Mouse (Mus musculus) 3134 (cell line): ENCODE measurements at regions not wholly inside any gene's neighbourhood (a gene's known extent, or its start where the extent isn't known, plus 50 kb on each side); places are given as distances from the start of the nearest gene placed in this dataset.

Experiments
- DNase-seq: peaks from one replicate; pipeline ENCODE4 v3.0.0-alpha.2; 2011; ENCODE audit warnings: low spot score; ENCODE audit not compliant: insufficient read length; ENCODE audit errors: extremely low read depth

DNA sequence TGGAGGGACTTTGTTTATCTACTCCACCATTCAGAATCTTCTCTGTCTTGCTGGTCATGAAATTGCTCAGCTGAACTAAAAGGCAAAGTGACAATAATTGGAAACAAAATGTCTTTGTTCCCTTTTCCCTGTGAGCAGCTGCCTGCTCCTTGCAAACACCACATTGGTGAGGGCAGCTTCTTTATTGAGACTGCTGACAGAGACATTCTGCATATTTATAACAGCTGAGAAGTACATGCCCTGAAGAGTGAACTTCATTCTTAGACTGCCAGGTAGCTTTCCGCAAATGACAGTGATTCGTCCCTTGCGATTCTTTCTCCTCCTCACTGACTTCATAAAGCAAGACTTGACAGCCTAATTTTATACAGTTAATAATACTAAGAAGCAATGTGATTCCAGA lies 237.0 kb downstream of the Cps1 start:
- no peak for DNase-seq

DNA sequence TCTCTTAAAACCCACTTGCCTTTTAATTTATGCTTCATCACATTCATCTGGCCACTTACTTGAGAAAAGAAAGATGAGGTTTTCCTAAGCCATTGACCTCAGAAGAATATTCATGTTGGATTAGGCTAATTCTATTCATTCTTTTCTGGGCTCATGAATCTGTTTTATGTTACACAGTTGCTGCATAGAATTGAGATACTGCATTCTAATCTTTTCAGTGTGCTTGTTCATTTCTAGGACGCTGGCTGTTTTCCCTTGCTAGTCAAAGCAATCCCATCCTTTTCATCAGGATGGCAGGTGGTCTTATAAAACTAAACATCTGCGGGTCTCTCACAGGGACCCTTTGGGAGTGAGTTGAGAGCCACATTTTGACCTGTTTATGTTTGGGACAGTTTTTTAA lies 243.2 kb downstream of the Cps1 start:
- no peak for DNase-seq

DNA sequence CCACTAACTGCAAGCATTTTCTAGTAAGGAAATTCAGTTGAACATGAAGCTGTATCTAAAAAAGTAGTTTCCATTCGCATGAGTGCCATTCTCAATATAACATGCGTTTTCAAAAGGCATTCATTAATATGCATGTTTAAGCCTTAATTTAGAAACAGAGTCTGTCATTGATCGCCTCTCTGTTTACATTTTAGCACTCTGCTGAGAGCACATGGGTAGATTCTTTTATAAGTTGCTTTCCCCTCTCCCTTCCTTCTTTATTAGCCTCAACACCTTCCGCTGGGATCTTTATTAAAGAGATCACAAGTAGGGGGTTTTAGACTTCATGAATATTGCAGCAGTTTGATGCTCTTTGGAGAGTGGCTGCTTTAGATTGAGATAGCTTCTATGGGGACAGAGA lies 243.7 kb downstream of the Cps1 start:
- no peak for DNase-seq

DNA sequence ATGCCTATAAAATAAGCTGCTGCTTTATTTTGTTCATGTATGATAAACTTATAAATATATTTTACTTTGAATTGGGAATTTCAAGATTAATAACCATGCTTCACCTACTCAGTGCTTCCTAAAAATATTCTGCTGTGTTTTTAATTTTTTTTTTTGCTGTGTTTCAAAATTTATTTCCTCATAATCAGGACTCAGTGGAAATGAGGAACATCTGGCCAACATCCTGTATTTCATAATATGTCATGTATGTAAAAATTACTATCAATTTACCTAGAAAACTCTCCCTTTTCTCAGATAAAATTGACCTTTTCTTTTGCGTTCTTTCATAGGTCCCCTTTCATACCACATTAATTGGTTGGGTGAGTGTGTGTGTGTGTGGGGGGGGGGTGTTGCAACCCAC lies 259.5 kb downstream of the Cps1 start:
- DNase-seq, result no peak

DNA sequence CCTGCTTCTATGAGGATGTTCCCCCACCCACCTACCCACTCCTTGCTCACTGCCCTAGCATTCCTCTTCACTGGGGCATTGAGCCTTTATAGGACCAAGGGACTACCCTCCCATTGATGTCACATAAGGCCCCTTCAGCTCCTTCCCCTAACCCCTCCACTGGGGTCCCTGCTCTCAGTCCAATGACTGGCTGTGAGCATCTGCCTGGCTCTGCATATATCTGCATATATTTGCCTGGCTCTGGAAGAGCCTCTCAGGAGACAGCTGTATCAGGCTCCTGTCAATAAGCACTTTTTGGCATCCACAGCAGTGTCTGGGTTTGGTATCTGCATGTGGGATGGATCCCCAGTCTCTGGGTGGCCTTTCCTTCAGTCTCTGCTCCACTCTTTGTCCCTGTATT lies 262.6 kb downstream of the Cps1 start:
- DNase-seq, result no peak

DNA sequence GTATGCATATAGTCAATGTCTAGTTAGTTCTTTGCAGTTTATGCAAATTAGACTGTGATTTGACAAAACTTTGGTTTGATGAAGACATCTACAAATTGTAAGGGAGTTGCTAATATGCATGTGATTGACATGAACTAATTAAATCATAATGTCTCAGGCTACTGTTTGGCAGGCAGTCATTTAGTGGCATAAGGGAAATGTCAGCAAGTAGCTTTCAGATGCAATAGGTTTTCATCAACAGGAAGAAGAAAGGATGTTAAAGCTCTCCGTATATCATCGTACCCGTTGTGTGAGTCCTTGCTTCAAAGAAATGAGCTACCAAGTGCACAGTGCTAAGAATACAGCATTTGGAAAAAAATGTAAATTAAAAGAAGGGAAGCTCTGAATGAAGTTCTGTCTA lies 264.1 kb downstream of the Cps1 start:
- no peak for DNase-seq

DNA sequence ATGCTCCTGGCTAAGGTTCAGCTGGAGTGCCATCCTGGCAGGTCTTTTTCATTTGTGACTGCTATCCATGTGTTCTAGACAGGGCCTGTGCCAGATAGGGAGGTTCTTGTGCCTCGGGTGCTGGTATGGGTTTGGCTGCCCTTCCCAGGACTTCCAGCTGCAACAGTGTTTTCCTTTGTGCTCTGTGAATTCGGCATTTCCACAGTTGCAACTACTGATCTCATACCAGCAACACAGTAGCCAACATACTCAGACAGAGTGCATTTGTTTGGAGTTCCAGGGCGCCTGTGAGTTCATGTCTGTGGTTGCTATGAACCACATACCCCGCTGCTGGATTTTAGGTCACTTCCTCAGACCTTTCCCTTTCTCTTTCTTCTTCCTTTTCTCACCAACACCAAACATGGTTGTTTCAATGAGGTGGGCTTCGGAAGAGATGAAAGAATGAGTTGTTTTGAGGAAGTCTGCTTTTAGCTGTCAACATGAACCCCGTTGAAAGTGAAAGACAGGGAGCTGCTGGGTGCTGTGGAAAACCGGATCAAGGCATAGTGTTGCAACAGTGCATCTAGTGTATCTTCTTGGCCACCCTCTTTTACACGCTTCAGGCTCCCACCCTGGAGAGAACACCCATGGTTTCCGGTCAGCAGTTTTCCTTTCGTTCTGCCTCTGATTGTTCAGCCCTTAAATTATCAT lies 275.1 kb downstream of the Cps1 start:
- DNase-seq, result peak; percentile 5

DNA sequence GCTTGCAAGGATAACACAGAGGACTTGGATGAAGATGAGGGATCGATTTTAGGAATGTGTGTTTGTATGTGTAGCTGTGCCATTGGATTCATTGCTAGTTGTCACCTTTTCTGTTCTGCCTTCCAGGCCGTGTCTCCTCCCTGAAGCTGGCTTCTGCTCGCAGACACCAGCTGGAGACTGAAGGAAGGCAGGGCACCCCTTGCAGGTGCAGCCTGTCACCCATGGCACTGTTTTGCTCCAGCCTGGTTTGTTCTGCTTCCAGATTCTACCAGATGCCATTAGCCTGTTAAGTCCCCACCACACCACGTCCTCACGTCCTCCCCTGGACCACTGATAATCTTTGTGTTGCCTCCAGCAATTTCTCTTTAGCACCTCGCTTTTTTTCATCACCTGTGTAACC lies 286.7 kb downstream of the Cps1 start:
- DNase-seq, result no peak

DNA sequence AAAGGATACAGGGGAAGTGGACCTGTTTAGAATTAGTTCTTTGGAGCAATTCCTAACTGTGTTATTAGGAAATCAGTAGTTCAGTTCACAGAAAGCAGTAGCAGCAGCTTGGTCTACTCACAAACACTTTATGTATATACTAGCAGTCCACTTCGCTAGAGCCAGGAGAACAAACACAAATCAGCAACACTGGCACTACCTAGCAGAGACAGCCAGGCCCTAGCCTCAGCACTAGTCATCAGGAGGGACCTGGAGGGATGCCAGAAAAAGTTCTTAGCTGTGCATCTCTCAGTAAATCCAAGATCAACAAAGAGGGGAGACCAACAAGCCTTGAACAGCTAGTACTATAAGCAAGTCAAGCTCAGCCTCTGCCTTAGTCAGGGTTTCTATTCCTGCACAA lies 294.4 kb downstream of the Cps1 start:
- DNase-seq, result no peak

DNA sequence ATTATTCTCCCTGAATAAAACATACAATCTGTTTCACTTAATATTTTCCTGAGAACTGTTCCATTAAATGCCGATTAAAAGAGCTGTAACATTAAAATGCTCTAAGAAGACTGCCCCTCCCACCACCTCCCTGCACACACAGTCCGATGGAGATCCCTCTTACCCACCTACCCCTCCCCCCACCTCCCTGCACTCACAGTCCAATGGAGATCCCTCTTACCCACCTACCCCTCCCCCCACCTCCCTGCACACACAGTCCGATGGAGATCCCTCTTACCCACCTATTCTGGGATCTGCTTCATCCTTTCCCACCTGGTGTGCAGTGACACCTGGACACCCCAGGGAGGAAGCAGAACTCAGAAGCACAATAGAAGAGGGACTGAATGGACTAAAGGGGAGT lies 305.6 kb downstream of the Cps1 start:
- DNase-seq, result no peak

DNA sequence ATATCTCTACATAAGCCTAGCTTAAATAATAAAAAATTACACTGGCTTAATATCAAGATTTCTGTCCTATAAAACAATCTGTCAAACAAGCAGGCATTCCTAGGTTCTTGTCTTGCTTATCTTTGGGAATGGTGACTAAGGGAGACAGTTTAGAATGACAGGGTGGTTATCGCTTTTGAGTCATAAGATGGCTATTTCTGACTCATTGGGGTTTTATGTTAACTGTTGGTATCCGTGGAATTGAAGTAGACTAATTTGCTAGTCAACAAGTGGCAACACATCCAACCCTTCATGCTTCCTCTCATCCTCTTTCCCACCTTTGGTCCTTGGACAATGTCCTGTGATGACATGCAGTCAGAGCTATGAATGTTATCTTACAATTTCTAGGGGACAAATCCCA lies 328.0 kb downstream of the Cps1 start:
- no peak for DNase-seq

DNA sequence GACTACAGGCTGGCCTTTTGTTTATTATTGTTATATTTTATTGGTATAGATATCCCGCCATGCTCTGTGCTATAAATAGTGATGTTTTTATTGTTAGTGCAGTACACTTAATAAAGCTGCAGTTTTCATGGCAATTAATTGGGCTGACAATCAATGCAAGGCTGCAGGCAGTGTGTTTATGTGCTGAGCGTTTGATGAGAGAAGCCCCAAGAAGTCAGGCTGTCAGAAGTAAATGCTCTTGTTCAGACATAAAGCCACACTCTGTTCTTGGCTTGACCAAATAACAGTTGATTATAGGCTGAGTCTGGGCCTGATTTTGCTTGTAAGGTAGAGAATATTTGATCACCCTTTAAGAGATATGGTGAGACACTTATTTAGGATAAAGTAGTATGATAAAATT lies 341.4 kb downstream of the Cps1 start:
- no peak for DNase-seq

DNA sequence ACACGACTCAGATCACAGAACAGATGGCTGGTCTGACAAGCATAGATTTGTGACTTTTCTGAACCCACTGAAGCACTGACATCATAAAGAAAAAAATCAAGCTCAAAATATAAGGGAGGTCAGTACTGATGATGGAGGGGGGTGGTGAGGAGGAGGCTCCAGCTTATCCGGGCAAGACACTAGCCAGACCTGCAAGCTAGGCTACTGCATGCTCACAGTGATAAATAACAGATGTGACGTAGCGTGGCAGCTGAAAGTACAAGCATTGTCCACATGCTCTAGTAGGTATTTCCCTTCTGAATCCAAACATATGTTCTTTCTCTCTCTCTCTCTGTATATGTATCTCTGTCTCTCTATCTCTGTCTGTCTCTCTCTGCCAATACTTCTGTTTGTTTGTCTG lies 342.7 kb downstream of the Cps1 start:
- no peak for DNase-seq

DNA sequence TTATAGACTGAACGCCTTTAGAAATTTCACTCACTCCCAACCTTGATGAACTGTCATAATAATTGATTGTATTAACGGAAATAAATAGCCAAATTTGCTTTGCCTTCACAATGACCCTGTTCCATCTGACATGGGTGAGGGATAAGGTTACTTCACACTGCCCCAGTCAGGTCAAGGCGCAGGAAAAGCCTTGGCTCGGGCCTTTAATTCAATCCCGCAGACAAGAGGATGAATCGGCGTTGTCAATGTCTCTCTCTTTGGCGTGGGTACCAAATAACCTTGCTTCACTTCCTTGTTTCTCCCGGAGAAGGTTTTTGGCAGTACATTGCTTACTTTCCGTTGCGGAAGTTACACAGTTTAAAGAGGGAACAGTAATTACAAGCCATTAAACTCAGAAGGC lies 354.2 kb downstream of the Cps1 start:
- no peak for DNase-seq

DNA sequence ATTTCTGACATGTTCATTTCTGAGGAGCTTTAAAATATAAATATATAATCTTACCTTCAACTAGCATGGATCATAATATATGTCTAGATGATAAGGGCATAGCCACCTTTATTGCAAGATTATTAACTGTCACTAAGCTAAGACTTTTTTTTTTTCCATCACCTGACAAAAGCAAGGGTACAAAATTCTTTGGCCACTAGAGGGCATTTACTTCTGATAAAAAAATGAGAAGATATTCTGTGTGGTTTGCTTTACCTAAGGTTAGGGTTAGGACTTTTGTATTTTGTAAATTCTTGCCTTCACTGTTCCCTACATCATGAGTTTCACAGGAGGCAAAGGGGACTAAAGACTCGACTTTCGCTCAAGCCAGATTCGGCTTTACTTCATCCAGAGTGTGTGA lies 355.1 kb downstream of the Cps1 start:
- DNase-seq, result no peak

DNA sequence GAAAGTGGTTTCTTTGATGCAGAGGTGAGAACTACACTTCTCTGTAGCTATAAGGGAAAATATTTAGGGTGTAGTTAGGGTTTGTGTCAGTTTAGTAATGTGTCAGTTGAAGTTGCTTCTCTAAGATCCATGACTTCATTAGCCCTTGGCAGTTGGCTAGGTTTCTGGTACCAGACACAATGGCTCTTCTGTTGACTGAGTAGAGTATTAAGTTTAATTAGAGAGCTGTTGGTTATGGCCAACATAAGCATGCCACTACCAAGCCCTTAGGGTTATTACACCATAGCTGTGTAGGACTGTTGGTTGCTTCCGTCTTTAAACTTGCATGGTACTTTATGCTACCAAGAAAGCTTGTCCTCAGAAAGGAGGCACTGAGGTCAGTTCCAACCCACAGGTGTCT lies 359.1 kb downstream of the Cps1 start:
- no peak for DNase-seq

DNA sequence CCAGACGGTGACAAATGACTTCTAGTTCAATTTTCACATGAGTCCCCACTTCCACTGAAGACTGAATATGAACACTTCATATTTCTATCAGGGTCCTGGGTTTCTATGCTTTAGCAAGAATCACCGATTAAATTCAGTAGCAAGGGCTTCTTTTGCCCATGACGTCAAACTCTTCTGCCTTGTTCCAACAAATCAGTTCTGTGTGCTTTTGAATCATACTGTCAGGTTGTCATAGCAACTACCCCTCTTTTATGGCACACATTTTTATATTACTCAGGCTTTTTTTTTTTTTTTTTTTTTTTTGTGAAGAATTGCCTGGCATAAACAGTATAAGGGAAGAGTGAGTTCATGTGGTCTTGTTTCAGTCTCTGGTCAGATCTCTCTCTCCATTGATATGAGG lies 381.3 kb downstream of the Cps1 start:
- DNase-seq, result no peak

DNA sequence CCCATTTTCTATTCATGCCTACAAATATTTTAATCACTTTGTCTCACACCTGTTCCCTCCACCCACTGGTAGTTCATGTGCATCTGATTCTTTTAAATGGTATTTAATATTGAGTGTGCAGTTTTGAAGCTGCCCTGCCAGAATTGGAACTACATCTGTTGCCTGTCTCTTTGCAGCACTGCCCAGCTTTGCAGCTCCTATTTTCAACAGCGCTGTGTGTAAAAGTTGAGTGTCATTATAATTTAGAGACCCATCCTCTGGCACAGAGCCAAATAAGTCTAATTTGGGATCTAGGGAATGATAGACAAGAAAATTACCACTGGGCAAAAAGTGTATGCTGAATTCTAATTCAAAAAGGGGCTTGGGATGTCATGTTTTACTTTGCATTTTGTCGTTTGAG lies 382.9 kb downstream of the Cps1 start:
- no peak for DNase-seq

DNA sequence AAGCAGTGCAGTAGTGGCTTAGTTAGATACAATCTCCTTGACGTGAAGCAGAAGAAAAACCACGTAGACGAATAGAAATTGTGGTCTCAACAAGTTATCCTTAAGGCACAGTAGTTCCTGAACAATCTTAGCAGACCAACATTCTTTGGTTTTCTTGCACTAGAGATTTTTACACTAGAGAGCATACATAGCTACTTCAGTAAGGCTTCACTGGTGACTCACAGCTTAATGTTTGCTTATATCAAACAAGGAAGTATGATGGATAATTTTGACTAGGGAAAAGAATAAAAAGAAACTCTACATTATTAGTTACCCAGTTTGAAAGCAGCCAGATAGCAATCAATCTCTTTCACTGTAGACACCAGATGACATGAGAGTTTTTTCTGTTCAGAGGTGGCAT lies 395.5 kb downstream of the Cps1 start:
- no peak for DNase-seq

DNA sequence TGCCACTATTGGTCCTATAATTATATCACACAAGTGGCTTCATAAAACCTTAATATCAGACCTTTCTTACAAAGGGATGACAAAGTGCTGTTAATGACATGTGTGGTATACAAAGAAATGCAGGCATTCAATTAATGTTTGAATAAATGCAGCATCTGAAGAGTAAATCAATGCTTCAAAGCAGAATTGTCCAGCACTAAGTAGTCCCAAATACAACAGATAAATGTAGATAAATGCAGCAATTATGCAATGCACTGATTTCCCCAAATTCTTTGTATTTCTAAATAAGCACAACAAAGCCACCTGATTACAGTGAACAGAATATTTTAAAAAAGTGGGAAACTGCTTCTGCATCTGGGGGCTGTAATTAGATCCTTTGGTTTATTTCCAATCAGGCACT lies 435.9 kb downstream of the Cps1 start:
- DNase-seq, result no peak

DNA sequence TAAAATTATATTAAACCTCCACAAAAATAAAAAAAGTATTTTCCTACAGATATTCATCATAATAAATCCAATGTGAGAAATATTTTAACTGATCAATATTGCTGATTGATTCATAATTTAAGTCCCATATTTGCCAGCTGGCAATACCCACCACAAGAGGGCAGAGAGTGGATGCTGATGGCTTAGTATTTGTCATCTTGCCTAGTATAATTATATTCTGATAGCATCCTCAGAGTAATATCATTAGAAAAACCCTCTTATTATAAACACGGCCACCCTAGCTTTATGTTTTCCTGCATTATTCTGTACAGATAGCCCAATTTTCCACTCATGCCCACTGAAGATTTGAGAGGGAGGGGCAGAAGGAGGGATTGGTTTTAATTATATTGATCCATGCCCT lies 436.4 kb downstream of the Cps1 start:
- DNase-seq, result no peak

DNA sequence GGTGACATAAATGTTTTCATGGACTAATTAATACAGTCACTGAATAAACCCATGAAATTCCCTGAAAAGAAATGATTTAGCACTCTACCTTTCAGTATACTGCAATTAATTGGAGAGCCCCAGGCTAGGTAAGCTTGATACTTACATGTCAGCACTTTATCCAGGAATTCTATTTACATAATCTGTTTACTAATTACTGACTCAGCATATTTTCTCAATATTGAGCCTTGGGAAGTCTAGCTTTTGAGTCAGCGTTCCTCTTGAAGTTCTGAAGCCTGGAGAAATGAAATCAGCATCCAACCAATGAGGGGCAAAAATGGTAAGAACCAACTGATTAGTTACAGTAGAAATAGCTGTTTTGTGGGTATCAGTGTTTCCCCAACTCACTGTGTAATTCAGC lies 448.8 kb downstream of the Cps1 start:
- DNase-seq, result no peak

DNA sequence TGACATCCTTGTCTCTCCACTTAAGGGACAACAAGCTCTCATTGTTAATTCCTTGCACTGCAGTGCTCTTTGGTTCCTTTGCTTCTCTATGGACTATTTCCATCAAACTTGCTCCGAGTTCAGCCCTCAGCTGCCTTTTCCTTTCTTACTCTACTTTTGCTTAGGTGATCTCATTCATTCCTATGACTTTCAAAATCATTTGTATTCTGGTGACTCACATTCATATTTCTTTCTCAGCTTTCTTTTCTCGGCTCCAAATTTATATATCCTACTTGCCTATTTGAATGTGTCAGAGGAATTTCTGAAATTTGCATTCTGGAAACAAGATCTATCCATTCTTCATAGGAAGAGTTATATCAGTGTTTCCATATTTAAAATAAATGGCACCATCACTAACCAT lies 456.9 kb downstream of the Cps1 start:
- DNase-seq, result no peak
